Mouse (Mus musculus): ENCODE results near the gene Sult6b1.

The Sult6b1 gene

DNA sequence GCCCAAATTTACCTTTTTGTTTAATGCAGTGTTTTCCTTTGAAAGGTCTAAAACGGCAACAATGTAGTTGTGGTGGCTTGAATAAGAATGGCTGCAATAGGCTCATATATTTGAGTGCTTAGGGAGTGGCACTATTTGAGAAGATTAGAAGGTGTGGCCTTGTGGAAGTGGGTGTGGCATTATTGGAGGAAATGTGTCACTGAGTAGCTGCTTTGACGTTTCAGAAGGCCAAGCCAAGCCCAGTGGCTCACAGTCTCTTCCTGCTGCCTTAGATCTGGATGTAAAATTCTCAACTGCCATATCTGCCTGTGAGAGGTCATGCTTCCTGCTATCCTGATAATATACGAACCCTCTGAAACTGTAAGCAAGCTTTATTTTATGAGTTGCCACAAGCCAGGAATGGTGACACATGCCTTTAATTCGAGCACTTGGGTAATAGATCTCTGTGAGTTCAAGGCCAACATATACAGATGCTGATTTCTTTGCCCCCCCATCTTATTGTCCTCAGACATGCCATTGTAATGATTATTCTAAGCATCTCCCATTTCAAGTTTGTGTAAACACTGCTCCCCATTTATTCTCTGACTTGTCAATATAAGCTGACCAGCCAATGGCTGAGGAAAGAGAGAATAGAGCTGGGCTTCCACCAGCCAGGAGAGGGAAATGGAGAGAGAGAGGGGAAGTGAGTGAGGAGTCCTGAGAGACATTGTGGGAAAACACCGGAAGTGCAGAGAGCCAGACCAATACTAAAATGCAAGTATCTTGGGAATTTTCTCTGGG, 21.3 kb downstream of the Sult6b1 start:
- no peak for DNase-seq (ENCODE audit: low read depth, low spot score)

DNA sequence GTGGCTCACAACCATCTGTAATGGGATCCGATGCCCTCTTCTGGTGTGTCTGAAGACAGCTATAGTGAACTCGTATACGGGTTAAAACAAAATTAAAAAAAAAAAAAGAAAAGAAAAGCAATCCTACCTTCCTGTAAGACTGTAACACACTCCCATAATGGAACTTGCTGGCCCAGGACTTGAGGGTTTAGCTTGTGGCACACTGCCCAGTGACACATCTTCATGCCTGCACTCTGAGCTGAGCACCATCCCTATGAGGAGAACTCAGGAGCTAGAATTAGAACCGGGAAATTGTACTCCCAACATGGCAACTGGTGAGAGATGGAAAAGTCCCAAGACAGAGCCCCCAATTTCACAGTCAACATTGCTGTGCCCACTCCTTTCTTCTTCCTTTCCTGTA, 23.5 kb downstream of the Sult6b1 start:
- no peak for DNase-seq (ENCODE audit: low read depth, low spot score)

DNA sequence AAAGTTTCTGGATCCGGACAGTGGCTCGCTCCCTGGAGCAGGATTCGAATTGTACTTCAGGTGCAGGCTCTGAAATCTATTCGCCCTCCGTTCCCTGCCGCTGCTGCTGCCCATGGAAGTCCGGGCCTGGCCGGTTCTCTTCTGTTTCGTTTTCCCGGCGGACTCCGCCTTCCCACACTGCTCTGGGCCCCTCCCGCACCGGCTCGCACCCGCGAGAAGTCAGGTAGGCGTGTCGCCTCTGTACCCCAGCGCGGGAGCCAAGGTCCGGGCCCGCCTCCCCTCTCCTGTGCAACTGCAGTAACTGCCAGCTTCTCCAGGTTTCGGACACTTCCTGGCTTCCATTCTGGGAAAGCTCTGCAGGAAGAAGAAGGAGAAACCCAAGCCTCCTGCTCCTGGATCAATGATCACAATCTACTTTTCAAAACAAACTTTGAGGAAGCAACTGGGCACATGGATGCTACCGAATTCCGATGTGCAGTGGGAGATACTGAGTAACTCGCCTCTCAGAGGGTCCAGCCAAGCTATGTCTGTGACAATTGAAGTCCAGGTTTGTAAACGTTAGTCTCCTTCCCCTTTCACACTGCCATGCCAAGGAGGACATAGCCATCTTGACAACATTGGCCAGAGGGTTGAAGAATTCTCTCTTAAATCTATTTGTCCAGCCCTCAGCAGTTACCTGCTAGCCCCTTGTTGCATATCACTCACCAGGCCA, 24.2 kb downstream of the Sult6b1 start, which contains the start of gene Eif2ak2:
Eif2ak2 (minus strand) TSS at position 173 of the 712 bp plus-strand sequence.
- peak; percentile 80 for DNase-seq (ENCODE audit: low read depth, low spot score)

DNA sequence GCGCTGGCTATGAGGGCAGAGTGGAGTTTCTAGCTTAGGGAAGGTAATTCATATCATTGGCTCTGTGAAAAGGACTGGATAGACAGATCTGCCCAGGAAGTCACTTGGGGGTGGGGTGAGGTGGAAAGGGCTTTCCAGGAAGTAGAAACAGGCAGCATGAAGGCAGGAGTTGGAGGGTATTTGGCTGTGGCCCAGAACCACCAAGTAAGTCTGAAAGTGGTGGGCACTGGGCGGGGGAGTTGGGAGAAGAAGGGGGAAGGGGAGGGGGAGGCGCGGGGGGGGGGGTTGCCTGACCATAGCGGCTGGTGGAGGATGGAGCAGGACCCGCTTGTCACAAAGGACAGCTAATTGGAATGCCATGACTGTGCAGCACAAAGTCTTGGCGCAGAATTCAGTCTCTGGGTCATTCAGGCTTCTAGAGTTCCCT, 24.9 kb downstream of the Sult6b1 start:
- DNase-seq (ENCODE audit: low read depth, low spot score), result no peak

DNA sequence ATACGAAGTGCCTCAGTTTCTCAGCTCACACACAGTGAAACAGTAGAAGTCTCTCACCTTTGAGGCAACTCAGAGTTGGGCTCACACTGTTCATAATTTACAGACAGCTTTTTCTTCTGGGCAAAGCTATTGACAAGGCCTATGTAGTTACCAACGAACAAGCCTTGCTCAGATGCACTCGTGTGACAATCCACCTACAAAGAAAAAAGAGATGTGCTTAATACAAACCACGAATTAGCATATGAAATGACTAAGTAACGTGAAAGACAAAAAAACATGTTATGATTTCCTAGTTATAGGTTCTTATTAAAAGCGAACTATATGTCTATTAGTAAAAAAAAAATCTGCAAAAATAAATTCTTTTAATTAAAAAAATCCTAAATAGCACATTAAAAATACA, 32.9 kb downstream of the Sult6b1 start:
- no peak for DNase-seq (ENCODE audit: low read depth, low spot score)

- no peak for DNase-seq (ENCODE audit: low read depth, low spot score)
These were observed 50.5 kb downstream of the Sult6b1 start for GRCm38 (mm10) chr17:78856243-78856642.

DNA sequence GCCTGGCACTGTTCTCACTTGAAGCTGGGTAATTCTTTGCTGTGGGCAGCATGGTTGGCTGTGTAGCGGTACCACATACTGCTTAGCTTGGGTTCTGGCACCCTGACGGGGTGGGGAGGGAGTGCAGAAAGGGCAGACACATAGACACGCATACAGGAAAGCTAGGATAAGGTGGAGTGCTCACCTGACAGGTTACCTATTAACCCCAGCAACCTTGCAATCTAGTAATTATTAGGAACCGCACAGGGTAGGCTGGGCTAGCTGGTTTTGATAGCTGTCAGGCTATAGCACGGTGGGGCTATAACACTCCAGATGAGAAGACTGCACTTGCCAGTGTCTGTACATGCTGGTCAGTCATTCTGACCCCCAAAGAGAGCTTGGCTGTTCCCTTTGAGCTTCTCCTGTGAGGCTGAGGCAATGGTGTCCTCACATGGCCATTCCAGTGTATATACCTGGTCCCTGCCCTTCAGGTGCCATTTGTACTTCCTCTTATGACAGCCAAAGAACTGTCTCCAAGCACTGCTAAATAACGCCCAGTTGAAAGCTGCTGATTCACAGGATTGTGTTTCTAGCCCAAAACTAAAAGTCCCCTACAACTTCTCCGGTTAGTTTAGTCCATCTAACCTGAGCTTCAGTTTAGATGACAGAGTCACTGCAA, 64.4 kb downstream of the Sult6b1 start:
- DNase-seq (ENCODE audit: low read depth, low spot score), result no peak

DNA sequence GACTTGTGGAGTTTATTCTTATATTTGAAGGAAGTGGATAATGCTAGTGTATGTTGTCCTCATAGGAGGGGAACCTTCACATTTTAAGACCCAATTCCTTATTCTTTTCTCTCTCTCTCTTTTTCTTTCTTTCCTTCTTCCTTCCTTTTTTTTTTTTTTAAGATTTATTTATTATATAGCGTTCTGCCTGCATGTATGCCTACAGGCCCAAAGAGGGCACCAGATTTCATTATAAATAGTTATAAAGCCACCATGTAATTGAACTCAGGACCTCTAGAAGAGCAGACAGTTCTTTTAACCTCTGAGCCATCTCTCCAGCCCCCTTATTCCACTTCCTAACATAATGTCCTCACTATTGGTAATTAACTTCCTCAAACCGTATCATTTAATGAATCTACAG, 70.7 kb downstream of the Sult6b1 start:
- DNase-seq (ENCODE audit: low read depth, low spot score), result peak; percentile 10

DNA sequence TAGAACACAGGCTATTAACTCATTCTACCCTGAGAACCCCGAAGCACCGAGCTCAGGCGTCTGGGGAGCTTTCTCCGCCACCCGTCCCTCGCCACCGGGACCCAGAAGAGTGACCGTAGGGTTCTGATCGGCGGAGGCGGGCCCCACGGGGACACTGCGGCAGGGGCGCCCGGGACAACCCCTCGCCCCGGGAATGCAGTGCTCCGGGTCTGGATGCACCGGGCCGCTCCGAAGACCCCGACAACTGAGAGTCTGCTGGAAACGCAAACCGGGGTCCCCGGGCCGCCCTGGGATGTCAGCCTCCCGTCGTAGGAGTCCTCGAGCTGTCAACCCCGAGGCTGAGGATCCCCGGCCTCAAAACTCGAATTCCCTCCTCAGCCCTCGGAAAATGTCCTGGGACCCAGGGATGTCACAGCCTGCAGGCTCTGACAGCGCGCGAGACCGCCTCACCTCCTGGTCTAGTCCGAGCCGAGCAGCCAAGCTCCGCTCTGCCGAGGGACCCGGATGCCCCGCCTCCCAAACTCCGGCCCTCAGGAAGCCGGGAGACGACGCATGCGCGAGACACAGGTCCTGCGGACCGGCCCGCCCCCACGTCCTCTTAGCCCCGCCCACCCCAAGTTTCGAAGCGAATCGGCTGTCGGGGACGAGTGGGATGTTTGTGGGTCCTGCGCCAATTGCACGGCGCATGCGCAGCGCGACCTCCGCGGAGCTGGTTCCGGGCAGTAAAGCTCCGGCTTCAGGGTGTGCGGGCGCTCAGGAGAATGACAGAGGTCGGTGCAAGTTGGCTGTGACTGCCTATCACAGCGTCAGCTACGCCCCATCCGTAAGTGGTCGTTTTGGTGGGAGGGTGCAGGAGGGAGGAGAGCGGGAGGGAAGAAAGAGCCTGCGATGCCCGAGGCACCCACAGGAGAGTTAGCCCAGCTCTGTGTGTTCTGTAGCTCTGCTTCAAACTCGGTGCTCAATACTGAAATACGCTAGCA, 71.6 kb downstream of the Sult6b1 start, which contains the start of the genes Heatr5b and Gpatch11:
Heatr5b (minus strand) TSS at position 509 of the 980 bp plus-strand sequence.
Gpatch11 (plus strand) TSS at position 712 of the 980 bp plus-strand sequence.
- DNase-seq (ENCODE audit: low read depth, low spot score), result peak; percentile 99

All from mesoderm, embryonic 11.5 days (tissue).